Mouse (Mus musculus) erythroblast, embryonic 14.5 days (primary cell): ENCODE measurements around the gene Elac2. TPM values are rescaled to one million over a fixed set of nuclear protein-coding genes. Genes with fewer than 3 reads are reported as not detected.

Experiments
- H3K27me3 ChIP-seq: 2 replicates; pipeline ENCODE4 v1.6.1; 2012; ENCODE audit warnings: inconsistent platforms; ENCODE audit not compliant: control insufficient read depth
- H3K36me3 ChIP-seq: 2 replicates; pipeline ENCODE4 v1.6.1; 2012; ENCODE audit warnings: mild to moderate bottlenecking, inconsistent platforms; ENCODE audit not compliant: control insufficient read depth
- H3K4me1 ChIP-seq: 2 replicates; pipeline ENCODE4 v1.6.1; 2012; ENCODE audit warnings: inconsistent platforms; ENCODE audit not compliant: control insufficient read depth
- H3K4me3 ChIP-seq: replicated peaks from 2 replicates; pipeline ENCODE3; 2012; ENCODE audit warnings: moderate library complexity, mild to moderate bottlenecking, inconsistent platforms
- H3K9me3 ChIP-seq: 2 replicates; pipeline ENCODE4 v1.6.1; 2012; ENCODE audit warnings: low read length, inconsistent platforms, mixed read lengths; ENCODE audit not compliant: control insufficient read depth
- GATA1 ChIP-seq: IDR thresholded peaks from 2 replicates; pipeline ENCODE4 v1.6.1; 2012; ENCODE audit warnings: low read length, inconsistent platforms, mixed read lengths
- TAL1 ChIP-seq: IDR thresholded peaks from 3 replicates; pipeline ENCODE4 v1.6.1; 2012; ENCODE audit warnings: low read length, inconsistent platforms, mixed read lengths
- polyA plus RNA-seq: library from polyadenylated mRNA; stranded (reverse); fragments of >175 nt; gene quantifications from 2 replicates; pipeline ENCODE4 v1.2.3, GENCODE M21; 2012

Elac2 gene
- polyA plus RNA-seq, 1 experiment, result 2.2 TPM

DNA sequence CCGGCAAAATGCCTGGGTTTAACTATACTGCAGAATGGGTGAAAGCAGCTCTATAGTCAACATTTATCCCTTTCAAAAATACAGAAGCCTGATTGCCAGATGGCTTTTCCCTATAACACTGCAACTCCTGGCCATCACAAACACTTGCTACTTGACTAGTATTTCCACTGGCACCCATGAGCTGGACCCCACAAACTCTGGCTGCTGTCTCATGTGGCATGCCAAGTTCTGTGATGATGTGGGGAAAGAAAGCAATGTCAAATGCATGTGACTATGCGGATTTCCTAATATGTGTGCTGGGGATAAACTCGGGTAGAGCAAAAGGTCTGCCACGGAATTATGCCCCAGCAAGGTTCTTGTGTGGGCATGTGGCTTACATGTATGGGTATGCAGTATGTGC, 27.2 kb downstream of the Elac2 start:
- Histone ChIP-seq H3K4me3 (no peak overlapping the region), H3K36me3 (peaks cover 25% of the 10 kb centered on the region), H3K27me3 (no peaks in the 10 kb centered on the region), H3K9me3 (no peaks in the 10 kb centered on the region), H3K4me1 (no peaks in the 10 kb centered on the region)
- TF ChIP-seq GATA1 (no peak), TAL1 (no peak)

- no peaks in the 10 kb centered on the region for H3K27me3 ChIP-seq
- TF ChIP-seq GATA1 (no peak), TAL1 (no peak)
- H3K4me1 ChIP-seq, result peaks cover 2% of the 10 kb centered on the region; the same call in 1 of the 2 replicates
- no peaks in the 10 kb centered on the region for H3K36me3 ChIP-seq
- H3K9me3 ChIP-seq, result no peaks in the 10 kb centered on the region
- H3K4me3 ChIP-seq, result no peak overlapping the region
Observed at GRCm38 (mm10) chr11:65013906-65014305, 35.1 kb downstream of the Elac2 start.

- Histone ChIP-seq H3K27me3 (no peaks in the 10 kb centered on the region), H3K9me3 (no peaks in the 10 kb centered on the region), H3K36me3 (no peaks in the 10 kb centered on the region), H3K4me3 (no peak overlapping the region), H3K4me1 (peaks cover 2% of the 10 kb centered on the region; the same call in 1 of the 2 replicates)
- TF ChIP-seq TAL1, result no peak
- TF ChIP-seq GATA1, result no peak
Observed at GRCm38 (mm10) chr11:65016754-65017153, 37.9 kb downstream of the Elac2 start.

- peaks cover 2% of the 10 kb centered on the region; the same call in 1 of the 2 replicates for H3K4me1 ChIP-seq
- TF ChIP-seq GATA1 (no peak), TAL1 (no peak)
- H3K27me3 ChIP-seq, result no peaks in the 10 kb centered on the region
- no peak overlapping the region for H3K4me3 ChIP-seq
- no peaks in the 10 kb centered on the region for H3K9me3 ChIP-seq
- H3K36me3 ChIP-seq, result no peaks in the 10 kb centered on the region
Observed at GRCm38 (mm10) chr11:65020744-65021143, 41.9 kb downstream of the Elac2 start.

DNA sequence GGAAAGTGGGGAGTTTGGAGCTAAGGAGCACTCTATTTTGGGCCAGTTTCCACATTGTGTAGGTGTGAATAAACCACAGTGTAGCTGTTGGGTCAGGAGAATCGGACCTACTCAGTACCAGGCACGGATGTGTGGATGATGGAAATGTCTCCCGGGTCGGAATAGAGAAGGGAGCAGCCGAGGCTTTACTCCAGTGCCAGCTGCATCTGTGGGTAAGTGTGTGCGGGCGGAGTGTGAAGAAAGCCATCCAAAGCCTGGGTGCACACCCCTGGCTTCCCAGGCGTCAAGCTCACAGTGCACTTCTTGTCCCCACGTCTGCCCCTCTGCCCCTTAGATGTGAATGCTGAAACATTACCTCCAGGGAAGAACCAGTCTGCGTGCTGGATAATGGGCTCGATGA, 43.9 kb downstream of the Elac2 start:
- Histone ChIP-seq H3K27me3 (no peaks in the 10 kb centered on the region), H3K9me3 (no peaks in the 10 kb centered on the region), H3K36me3 (no peaks in the 10 kb centered on the region), H3K4me1 (no peaks in the 10 kb centered on the region), H3K4me3 (no peak overlapping the region)
- no peak for TF ChIP-seq TAL1
- no peak for TF ChIP-seq GATA1

- H3K4me3 ChIP-seq, result no peak overlapping the region
- TF ChIP-seq TAL1, result no peak
- TF ChIP-seq GATA1, result no peak
- H3K4me1 ChIP-seq, result no peaks in the 10 kb centered on the region
- no peaks in the 10 kb centered on the region for H3K9me3 ChIP-seq
- H3K36me3 ChIP-seq, result no peaks in the 10 kb centered on the region
- no peaks in the 10 kb centered on the region for H3K27me3 ChIP-seq
Observed at GRCm38 (mm10) chr11:65028049-65028448, 49.2 kb downstream of the Elac2 start.

- no peaks in the 10 kb centered on the region for H3K36me3 ChIP-seq
- H3K9me3 ChIP-seq, result no peaks in the 10 kb centered on the region
- no peaks in the 10 kb centered on the region for H3K4me1 ChIP-seq
- no peaks in the 10 kb centered on the region for H3K27me3 ChIP-seq
- no peak overlapping the region for H3K4me3 ChIP-seq
- TF ChIP-seq TAL1 (no peak), GATA1 (no peak)
Observed at GRCm38 (mm10) chr11:65030201-65030600, 51.4 kb downstream of the Elac2 start.

- no peaks in the 10 kb centered on the region for H3K36me3 ChIP-seq
- H3K9me3 ChIP-seq, result no peaks in the 10 kb centered on the region
- no peaks in the 10 kb centered on the region for H3K27me3 ChIP-seq
- H3K4me1 ChIP-seq, result no peaks in the 10 kb centered on the region
- TF ChIP-seq TAL1, result no peak
- no peak for TF ChIP-seq GATA1
- no peak overlapping the region for H3K4me3 ChIP-seq
Observed at GRCm38 (mm10) chr11:65032221-65032620, 53.4 kb downstream of the Elac2 start.

DNA sequence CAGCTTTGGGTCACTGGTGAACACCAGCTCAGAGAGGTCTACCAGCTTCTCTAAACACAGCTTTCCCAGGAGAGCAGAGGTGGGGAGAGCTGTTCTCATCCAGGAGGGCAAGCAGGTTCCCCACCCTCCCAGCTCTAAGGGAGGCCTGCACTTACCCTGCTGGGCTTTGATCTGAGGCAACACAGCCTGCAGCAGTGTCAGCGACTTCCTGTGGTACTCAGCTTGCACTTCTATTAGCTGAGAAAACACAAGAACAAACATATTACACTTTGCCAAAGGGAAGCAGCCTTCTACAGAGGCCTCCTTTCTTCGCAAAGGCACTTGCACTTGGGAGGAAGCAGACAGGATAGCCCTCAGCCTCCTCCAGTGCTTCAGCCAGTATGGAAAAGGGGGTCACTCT, 60.2 kb downstream of the Elac2 start:
- Histone ChIP-seq H3K4me3 (no peak overlapping the region), H3K4me1 (no peaks in the 10 kb centered on the region), H3K9me3 (no peaks in the 10 kb centered on the region), H3K27me3 (no peaks in the 10 kb centered on the region), H3K36me3 (no peaks in the 10 kb centered on the region)
- TF ChIP-seq GATA1, result no peak
- TF ChIP-seq TAL1, result no peak

GRCm38 (mm10) chr11:65039517-65040095, 60.8 kb downstream of the Elac2 start:
- no peaks in the 10 kb centered on the region for H3K9me3 ChIP-seq
- H3K27me3 ChIP-seq, result no peaks in the 10 kb centered on the region
- TF ChIP-seq TAL1 (no peak), GATA1 (no peak)
- H3K4me1 ChIP-seq, result no peaks in the 10 kb centered on the region
- no peaks in the 10 kb centered on the region for H3K36me3 ChIP-seq
- H3K4me3 ChIP-seq, result no peak overlapping the region
